ENCODE assay signal across 9 mouse cellular contexts in the genomic region with DNA sequence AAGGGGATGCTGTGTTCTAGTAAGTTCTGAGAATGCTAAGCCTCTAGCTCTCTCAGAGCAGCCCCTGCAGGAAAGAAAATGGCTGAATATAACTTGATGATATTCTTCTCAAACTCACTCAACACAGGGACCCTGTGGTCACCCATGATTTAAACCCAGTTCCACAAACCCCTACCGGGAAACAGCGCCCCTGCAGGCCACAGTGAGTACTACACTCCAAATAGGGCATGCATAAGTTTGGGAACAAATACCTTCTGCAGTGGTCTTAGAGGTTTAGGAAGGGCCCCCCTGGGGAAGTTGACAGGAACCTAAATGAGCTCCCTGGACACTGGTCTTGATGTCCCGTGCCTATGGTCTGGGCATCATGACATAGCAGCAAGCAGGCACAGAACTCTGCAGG. TPM values are rescaled to one million over a fixed set of nuclear protein-coding genes. Genes with fewer than 3 reads are reported as not detected.
DNase-seq lines count a peak whose midpoint lies in the region; ATAC-seq and TF ChIP-seq lines count a peak whose summit lies in the region.
"Had no signal": no experiment of that assay in that cellular context is flagged by ENCODE, and none has a peak within 500 bp of the region (broad histone marks: within the 10 kb centered on the region; RNA-seq: fewer than 3 reads in every experiment).

No protein-coding gene starts in this region.

- TF ChIP-seq EP300 in heart, adult 2 months (IDR thresholded peaks at IDR 0.05; ENCODE audit: insufficient read depth, low read depth, low read length): no peak
- no peak for TF ChIP-seq EP300 in liver, postnatal 0 days (IDR thresholded peaks at IDR 0.05; ENCODE audit: low read depth)

- no peaks in the 10 kb centered on the region for H3K27me3 ChIP-seq in heart, adult 2 months (ENCODE audit: control insufficient read depth, insufficient read depth, low read length)
- H3K27me3 ChIP-seq in liver, postnatal 0 days (ENCODE audit: insufficient read depth, low read length): no peaks in the 10 kb centered on the region
- no peaks in the 10 kb centered on the region for H3K27me3 ChIP-seq in hindbrain, embryonic 14.5 days (ENCODE audit: control insufficient read depth, insufficient read depth, low read length)
- H3K27me3 ChIP-seq: stomach, embryonic 15.5 days had no signal

- no peaks in the 10 kb centered on the region for H3K79me2 ChIP-seq in heart, adult 2 months (replicated peaks; ENCODE audit: control insufficient read depth, insufficient read depth, low read length)

- WGBS in heart, adult 2 months: 53% methylated on average over 3 of the region's 3 CpGs
- 39% methylated on average over 3 of the region's 3 CpGs for WGBS in liver, postnatal 0 days (ENCODE audit: insufficient replicate concordance)
- 43% methylated on average over 3 of the region's 3 CpGs for WGBS in hindbrain, embryonic 14.5 days

- peak in 1 of 2 experiments; percentile 30 for DNase-seq in heart, adult 2 months
- DNase-seq in heart, postnatal 25 days (ENCODE audit: low spot score): no peak
- peak; percentile 35 for DNase-seq in right cerebral cortex, postnatal 4 days
- DNase-seq in right cerebral cortex, postnatal 14 days: no peak
- DNase-seq in liver, postnatal 0 days: peak; percentile 43
- DNase-seq in thymus, postnatal 4 days: peak; percentile 73
- no peak for DNase-seq in layer of hippocampus, postnatal 14 days (ENCODE audit: low spot score in 2 of 2)
- DNase-seq in hindbrain, embryonic 14.5 days (ENCODE audit: low spot score): no peak

- peak; percentile 81 for TF ChIP-seq CTCF in heart, adult 2 months (IDR thresholded peaks at IDR 0.05)
- TF ChIP-seq CTCF in liver, postnatal 0 days (IDR thresholded peaks at IDR 0.05; ENCODE audit: low read depth): peak; percentile 78

- intact Hi-C loops in heart, adult 2 months (cut with DNase I): no loop called here
- intact Hi-C loops in heart, postnatal 25 days (cut with DNase I): no loop called here

- no peak for TF ChIP-seq POLR2A in heart, adult 2 months (IDR thresholded peaks at IDR 0.05; ENCODE audit: insufficient read depth, low read depth, low read length)

- H3K36me3 ChIP-seq in heart, adult 2 months (ENCODE audit: control insufficient read depth, insufficient read depth, low read length): no peaks in the 10 kb centered on the region
- H3K36me3 ChIP-seq in liver, postnatal 0 days (replicated peaks; ENCODE audit: insufficient read depth, low read length): no peaks in the 10 kb centered on the region
- H3K36me3 ChIP-seq in hindbrain, embryonic 14.5 days (replicated peaks; ENCODE audit: control insufficient read depth, insufficient read depth): no peaks in the 10 kb centered on the region

- no peak overlapping the region for H3K4me2 ChIP-seq in liver, postnatal 0 days (ENCODE audit: low read depth, low read length)
- no peak overlapping the region for H3K4me2 ChIP-seq in hindbrain, embryonic 14.5 days (replicated peaks)
- H3K4me2 ChIP-seq: stomach, embryonic 15.5 days had no signal

- no peak overlapping the region for H3K9ac ChIP-seq in heart, adult 2 months (ENCODE audit: low read depth, low read length)
- no peak overlapping the region for H3K9ac ChIP-seq in liver, postnatal 0 days (replicated peaks)
- no peak overlapping the region for H3K9ac ChIP-seq in hindbrain, embryonic 14.5 days
- H3K9ac ChIP-seq: stomach, embryonic 15.5 days had no signal

- no peaks in the 10 kb centered on the region for H3K9me3 ChIP-seq in liver, postnatal 0 days (ENCODE audit: low read length)
- no peaks in the 10 kb centered on the region for H3K9me3 ChIP-seq in hindbrain, embryonic 14.5 days (ENCODE audit: control insufficient read depth, low read length)
- H3K9me3 ChIP-seq: stomach, embryonic 15.5 days had no signal

- H3K27ac ChIP-seq in heart, adult 2 months: no peak overlapping the region
- no peak overlapping the region for H3K27ac ChIP-seq in liver, postnatal 0 days (ENCODE audit: low read depth)
- no peak overlapping the region for H3K27ac ChIP-seq in hindbrain, embryonic 14.5 days
- H3K27ac ChIP-seq: stomach, embryonic 15.5 days had no signal

- no peak for ATAC-seq in liver, postnatal 0 days
- ATAC-seq in hindbrain, embryonic 14.5 days (ENCODE audit: low FRiP score): no peak

- H3K4me3 ChIP-seq in heart, adult 2 months: no peak overlapping the region
- no peak overlapping the region for H3K4me3 ChIP-seq in liver, postnatal 0 days (ENCODE audit: low read depth, low read length)
- no peak overlapping the region for H3K4me3 ChIP-seq in hindbrain, embryonic 14.5 days (replicated peaks; ENCODE audit: low read length)
- H3K4me3 ChIP-seq: stomach, embryonic 15.5 days had no signal

- H3K4me1 ChIP-seq in heart, adult 2 months (ENCODE audit: control insufficient read depth, insufficient read depth, low read length): no peaks in the 10 kb centered on the region
- H3K4me1 ChIP-seq in liver, postnatal 0 days (ENCODE audit: insufficient read depth): no peaks in the 10 kb centered on the region
- 0 out of 2 replicates have a peak, but pooled peaks cover 9% of the 10 kb centered on the region for H3K4me1 ChIP-seq in hindbrain, embryonic 14.5 days (replicated peaks; ENCODE audit: control insufficient read depth, insufficient read depth, low read length)
- H3K4me1 ChIP-seq: stomach, embryonic 15.5 days had no signal

RNA-seq across cellular contexts. Expression of gene Lgi2, which starts 19.3 kb away (rescaled TPM):
- total RNA-seq in heart, adult 2 months (2021): under 1 TPM; 0.32 to 0.39 TPM
- 0.79 and 0.88 TPM in 2 replicates for polyA plus RNA-seq in heart, adult 2 months (2012; rRNA removed)
- under 1 TPM; 0.42 to 0.49 TPM for total RNA-seq in heart, postnatal 25 days (2021)
- polyA plus RNA-seq in liver, postnatal 0 days (2015; fragmentation: Nextera tagmentation; extraction: Ambion mirVana): 0.18 and 0.26 TPM in 2 replicates
- total RNA-seq in layer of hippocampus, postnatal 14 days (2021): 10 to 100 TPM; 30.8 to 32.0 TPM
- polyA plus RNA-seq in hindbrain, embryonic 14.5 days (2014; fragmentation: Nextera tagmentation; extraction: Ambion mirVana): 6.5 and 6.9 TPM in 2 replicates

Comparison
In these comparisons a context has a peak if more than half of its experiments do, and no peak if none do; other contexts are left out.
1. DNase-seq: peak in right cerebral cortex, postnatal 4 days (single experiment), liver, postnatal 0 days (single experiment) and thymus, postnatal 4 days (single experiment); none in heart, postnatal 25 days (single experiment), right cerebral cortex, postnatal 14 days (single experiment), layer of hippocampus, postnatal 14 days (0 of 2) and hindbrain, embryonic 14.5 days (single experiment).
2. RNA of gene Lgi2, which starts 19.3 kb away (total RNA-seq): 30.8 to 32.0 TPM in layer of hippocampus, postnatal 14 days; 0.42 to 0.49 TPM in heart, postnatal 25 days and 0.32 to 0.39 TPM in heart, adult 2 months; every median in the first group is over 10 times any median in the second.